Mouse (Mus musculus) myocyte (in vitro differentiated cells): Measurements from ENCODE around the gene Mob2.

Experiments
- E2F4 ChIP-seq: IDR thresholded peaks from one replicate; pipeline ENCODE4 v1.6.1; 2011; ENCODE audit warnings: mild to moderate bottlenecking, control low read depth, moderate library complexity; ENCODE audit not compliant: insufficient read depth
- MAX ChIP-seq: IDR thresholded peaks from one replicate; pipeline ENCODE4 v1.6.1; 2011; ENCODE audit warnings: low read depth, mild to moderate bottlenecking, control low read depth

- TF ChIP-seq MAX, result no peak
- no peak for TF ChIP-seq E2F4
These were observed 87.8 kb downstream of the Mob2 start for GRCm38 (mm10) chr7:141972831-141973619.
